Mouse (Mus musculus) forebrain, embryonic 10.5 days (tissue): ENCODE data around the gene Tmem115. TPM values are rescaled to one million over a fixed set of nuclear protein-coding genes. Genes with fewer than 3 reads are reported as not detected.

Source experiments
- DNase-seq: peaks from one replicate; pipeline ENCODE4 v3.0.0-alpha.2; 2017; ENCODE audit warnings: low spot score; ENCODE audit errors: extremely low spot score
- H3K27ac ChIP-seq: fragments of 300-500 bp; sonication (generic); 2 replicates; pipeline ENCODE4 v1.5.1; 2016; ENCODE audit warnings: mild to moderate bottlenecking
- H3K27me3 ChIP-seq: fragments of 300-500 bp; sonication (generic); 2 replicates; pipeline ENCODE4 v1.6.1; 2016; ENCODE audit warnings: mild to moderate bottlenecking; ENCODE audit not compliant: poor library complexity, severe bottlenecking
- H3K36me3 ChIP-seq: fragments of 300-500 bp; sonication (generic); replicated peaks from 2 replicates; pipeline ENCODE4 v1.6.1; 2016; ENCODE audit warnings: mild to moderate bottlenecking, moderate library complexity
- H3K4me1 ChIP-seq: fragments of 300-500 bp; sonication (generic); 2 replicates; pipeline ENCODE4 v1.6.1; 2016
- H3K4me3 ChIP-seq: fragments of 300-500 bp; sonication (generic); 2 replicates; pipeline ENCODE4 v1.5.1; 2016; ENCODE audit warnings: mild to moderate bottlenecking, moderate library complexity
- H3K9me3 ChIP-seq: fragments of 300-500 bp; sonication (generic); 2 replicates; pipeline ENCODE4 v1.6.1; 2016; ENCODE audit warnings: mild to moderate bottlenecking, moderate library complexity
- WGBS: fragments of 180-500 bp; shearing (Covaris S2); methylation state at CpG from one replicate; pipeline ENCODE4 v1.1.7; 2016; 5-methylcytosine and 5-hydroxymethylcytosine counted together
- polyA plus RNA-seq: library from polyadenylated mRNA; unstranded; fragments of >200 nt; fragmentation: Nextera tagmentation; extraction: Ambion mirVana; gene quantifications from 2 replicates; pipeline ENCODE4 v1.2.1, GENCODE M21; 2016

The Tmem115 gene
- 33.0 and 35.8 TPM in 2 replicates for polyA plus RNA-seq

- Histone ChIP-seq H3K27me3 (peaks cover 6% of the 10 kb centered on the region; the same call in 1 of the 2 replicates), H3K27ac (peak within 1 kb of the TSS; percentile 88), H3K4me3 (peak within 1 kb of the TSS; percentile 72), H3K9me3 (no peaks in the 10 kb centered on the region), H3K4me1 (peaks cover 43% of the 10 kb centered on the region), H3K36me3 (peaks cover 25% of the 10 kb centered on the region)
- WGBS, result under 1% methylated on average over 48 of the region's 48 CpGs
- DNase-seq, result peak; percentile 93
Observed at GRCm38 (mm10) chr9:107533791-107534407, at the start of gene Tmem115. Tmem115 (plus strand) TSS chr9:107533945.

GRCm38 (mm10) chr9:107484302-107484701 is 49.4 kb upstream of the Tmem115 start:
- no peaks in the 10 kb centered on the region for H3K36me3 ChIP-seq
- H3K9me3 ChIP-seq, result no peaks in the 10 kb centered on the region
- H3K27me3 ChIP-seq, result no peaks in the 10 kb centered on the region
- WGBS, result 87% methylated on average over 17 of the region's 17 CpGs
- peaks cover 68% of the 10 kb centered on the region for H3K4me1 ChIP-seq
- no peak overlapping the region for H3K4me3 ChIP-seq
- peak overlapping the region; percentile 69 for H3K27ac ChIP-seq
- no peak for DNase-seq

GRCm38 (mm10) chr9:107484766-107485165 is 49.0 kb upstream of the Tmem115 start:
- no peaks in the 10 kb centered on the region for H3K36me3 ChIP-seq
- WGBS, result 88% methylated on average over 6 of the region's 6 CpGs

GRCm38 (mm10) chr9:107486086-107486485 is 47.7 kb upstream of the Tmem115 start:
- Histone ChIP-seq H3K4me1 (peaks cover 60% of the 10 kb centered on the region), H3K4me3 (no peak overlapping the region), H3K9me3 (no peaks in the 10 kb centered on the region), H3K27me3 (no peaks in the 10 kb centered on the region), H3K36me3 (no peaks in the 10 kb centered on the region), H3K27ac (peak overlapping the region; percentile 69; the same call in 1 of the 2 replicates)
- 54% methylated on average over 10 of the region's 10 CpGs for WGBS
- DNase-seq, result no peak

More at GRCm38 (mm10) chr9:107484766-107485165, 49.0 kb upstream of the Tmem115 start:
- Histone ChIP-seq H3K4me1 (peaks cover 63% of the 10 kb centered on the region), H3K27me3 (no peaks in the 10 kb centered on the region), H3K9me3 (no peaks in the 10 kb centered on the region), H3K27ac (peak overlapping the region; percentile 69), H3K4me3 (no peak overlapping the region)
- no peak for DNase-seq

DNA sequence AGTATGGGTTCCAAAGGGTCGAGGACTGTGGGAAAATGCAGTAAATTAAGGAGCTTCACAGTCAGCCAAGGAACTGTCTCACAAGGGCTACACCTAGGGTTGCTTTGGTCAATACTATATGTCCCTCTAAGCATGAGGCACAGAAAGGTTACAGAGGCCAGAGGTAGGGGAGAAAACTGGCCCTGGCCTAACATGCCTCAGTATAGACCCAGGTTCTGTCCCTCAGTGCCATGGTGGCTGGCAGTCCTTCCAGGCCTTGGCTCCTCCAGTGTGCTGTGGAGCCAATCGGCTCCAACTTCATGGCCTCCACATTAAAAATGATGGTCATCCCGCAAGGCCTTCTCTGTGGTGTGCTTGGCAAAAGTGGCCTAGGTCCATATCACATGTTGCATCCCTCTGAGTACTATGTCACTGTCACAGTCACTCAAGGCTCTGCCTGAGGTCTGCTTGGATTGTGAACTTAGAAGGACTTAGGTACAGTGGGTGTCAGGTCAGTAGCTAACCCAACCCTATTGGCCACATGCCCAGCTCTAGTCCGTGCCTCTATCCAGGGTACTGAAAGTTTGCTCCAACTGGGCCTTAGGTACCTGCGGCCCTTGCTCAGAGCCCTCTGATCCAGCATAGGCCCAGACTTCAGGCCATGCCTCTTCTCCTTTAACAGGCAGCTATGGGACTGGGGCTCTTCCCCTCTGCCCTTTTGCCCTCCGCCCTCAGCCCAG is 47.1 kb upstream of the Tmem115 start:
- DNase-seq, result no peak
- H3K4me3 ChIP-seq, result no peak overlapping the region
- peak overlapping the region; percentile 69 for H3K27ac ChIP-seq
- WGBS, result 76% methylated on average over 6 of the region's 6 CpGs
- H3K9me3 ChIP-seq, result no peaks in the 10 kb centered on the region
- H3K4me1 ChIP-seq, result peaks cover 54% of the 10 kb centered on the region
- H3K36me3 ChIP-seq, result no peaks in the 10 kb centered on the region
- H3K27me3 ChIP-seq, result no peaks in the 10 kb centered on the region

DNA sequence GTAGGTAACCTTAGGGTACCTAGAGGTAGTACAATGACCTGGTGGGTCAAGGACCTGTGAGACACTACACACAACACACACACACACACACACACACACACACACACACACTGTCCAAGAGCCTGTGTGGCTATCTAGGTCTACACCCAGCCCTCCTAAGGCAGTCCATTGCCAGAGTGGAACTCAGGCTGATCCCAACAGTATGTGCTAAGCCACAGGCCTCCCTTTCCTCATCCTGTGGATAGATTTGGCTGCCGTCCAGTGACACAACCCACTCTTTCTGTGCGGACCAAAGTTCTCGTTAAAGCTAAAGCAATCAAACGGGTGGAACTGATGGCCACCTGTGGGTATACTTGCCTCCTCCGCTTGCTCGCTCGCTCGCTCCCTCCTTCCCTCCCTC is 43.6 kb upstream of the Tmem115 start:
- no peaks in the 10 kb centered on the region for H3K9me3 ChIP-seq
- H3K4me3 ChIP-seq, result peak overlapping the region; percentile 22
- peaks cover 65% of the 10 kb centered on the region for H3K4me1 ChIP-seq
- H3K36me3 ChIP-seq, result no peaks in the 10 kb centered on the region
- WGBS, result 72% methylated on average over 8 of the region's 8 CpGs
- peak overlapping the region; percentile 44 for H3K27ac ChIP-seq
- peaks cover 10% of the 10 kb centered on the region for H3K27me3 ChIP-seq
- DNase-seq, result no peak

DNA sequence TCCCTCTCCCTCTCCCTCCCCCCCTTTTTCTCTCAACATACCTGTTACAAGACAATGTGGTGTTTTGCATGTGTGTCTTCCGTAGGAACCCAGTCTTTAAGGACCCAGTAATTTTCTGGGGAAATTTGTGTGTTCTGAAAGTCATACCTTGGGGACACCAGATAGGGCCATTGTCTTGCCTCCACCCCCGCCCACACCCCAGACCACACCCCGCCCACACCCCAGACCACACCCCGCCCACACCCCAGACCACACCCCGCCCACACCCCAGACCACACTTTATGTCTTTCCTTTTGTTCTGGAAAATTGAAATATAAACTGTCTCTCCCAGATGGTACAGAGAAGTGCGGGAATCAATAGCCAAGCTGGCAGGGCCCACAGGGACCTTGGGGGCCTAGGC is 43.1 kb upstream of the Tmem115 start:
- peaks cover 62% of the 10 kb centered on the region for H3K4me1 ChIP-seq
- 72% methylated on average over 6 of the region's 6 CpGs for WGBS
- H3K4me3 ChIP-seq, result peak overlapping the region; percentile 22; the same call in 1 of the 2 replicates
- H3K36me3 ChIP-seq, result no peaks in the 10 kb centered on the region
- peaks cover 13% of the 10 kb centered on the region for H3K27me3 ChIP-seq
- no peaks in the 10 kb centered on the region for H3K9me3 ChIP-seq
- DNase-seq, result no peak
- H3K27ac ChIP-seq, result peak overlapping the region; percentile 44; the same call in 1 of the 2 replicates

DNA sequence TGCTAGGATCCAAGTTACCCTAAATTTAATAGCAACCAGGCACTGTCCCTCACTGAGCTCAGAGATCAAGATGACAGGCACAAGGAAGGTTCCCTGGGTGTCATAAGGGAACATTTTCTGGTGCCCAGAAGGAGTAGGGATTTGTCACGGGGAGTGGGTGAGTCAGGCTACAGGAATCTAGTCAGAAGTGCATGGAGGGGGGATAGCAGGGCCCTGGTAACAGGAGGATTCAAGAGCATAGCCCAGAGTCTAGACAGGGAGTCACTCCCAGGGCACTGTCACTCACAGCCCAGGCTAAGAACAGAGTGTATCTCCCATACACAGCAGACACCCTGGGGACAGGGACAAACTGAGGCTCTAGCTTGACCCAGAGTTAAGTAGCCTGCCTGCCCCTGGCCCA is 40.2 kb upstream of the Tmem115 start:
- H3K4me3 ChIP-seq, result no peak overlapping the region
- no peaks in the 10 kb centered on the region for H3K9me3 ChIP-seq
- WGBS, result 58% methylated on average over 1 of the region's 1 CpGs
- peaks cover 13% of the 10 kb centered on the region for H3K27me3 ChIP-seq
- peaks cover 5% of the 10 kb centered on the region for H3K36me3 ChIP-seq
- H3K4me1 ChIP-seq, result peaks cover 49% of the 10 kb centered on the region
- DNase-seq, result no peak
- H3K27ac ChIP-seq, result peak overlapping the region; percentile 73

DNA sequence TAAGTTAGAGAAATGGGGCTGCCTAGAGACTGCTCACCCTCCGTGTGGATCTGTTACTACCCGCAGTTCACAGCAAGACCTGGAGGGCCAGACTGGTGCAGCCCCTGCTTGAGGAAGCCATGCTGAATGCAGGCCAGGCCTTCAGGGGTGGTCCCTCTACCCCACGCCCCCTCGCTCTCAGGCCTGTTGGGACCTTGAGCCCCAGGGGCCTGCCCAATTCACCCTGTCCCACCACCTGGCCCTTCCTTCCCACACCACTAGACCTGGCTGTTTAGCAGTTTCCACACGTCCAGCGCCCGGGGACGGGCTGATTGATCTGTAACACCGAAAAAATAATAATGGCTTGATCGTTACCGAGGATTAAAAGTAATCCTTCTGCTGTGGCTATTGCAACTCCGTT is 39.5 kb upstream of the Tmem115 start:
- H3K4me3 ChIP-seq, result no peak overlapping the region
- H3K4me1 ChIP-seq, result peaks cover 49% of the 10 kb centered on the region
- peaks cover 5% of the 10 kb centered on the region for H3K36me3 ChIP-seq
- no peaks in the 10 kb centered on the region for H3K9me3 ChIP-seq
- H3K27me3 ChIP-seq, result peaks cover 13% of the 10 kb centered on the region
- H3K27ac ChIP-seq, result peak overlapping the region; percentile 73
- 30% methylated on average over 12 of the region's 12 CpGs for WGBS
- DNase-seq, result peak; percentile 34

DNA sequence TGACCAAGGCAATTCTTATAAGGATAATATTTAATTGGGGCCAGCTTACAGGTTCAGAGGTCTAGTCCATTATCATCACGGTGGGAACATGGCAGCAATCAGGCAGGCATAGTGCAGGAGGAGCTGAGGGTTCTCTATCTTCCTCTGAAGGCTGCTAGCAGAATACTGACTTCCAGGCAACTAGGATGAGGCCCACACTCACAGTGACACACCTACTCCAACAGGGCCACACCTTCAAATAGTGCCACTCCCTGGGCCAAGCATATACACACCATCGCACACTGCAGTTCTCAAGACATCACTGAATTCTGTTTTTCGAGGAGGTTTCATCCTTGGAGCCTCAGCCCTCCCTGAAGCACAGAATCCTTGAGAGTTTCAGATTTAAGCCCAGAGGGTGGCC is 37.4 kb upstream of the Tmem115 start:
- peaks cover 13% of the 10 kb centered on the region for H3K27me3 ChIP-seq
- whole genome bisulfite sequencing, result 87% methylated on average over 3 of the region's 3 CpGs
- H3K4me1 ChIP-seq, result peaks cover 39% of the 10 kb centered on the region
- no peak for DNase-seq
- H3K4me3 ChIP-seq, result no peak overlapping the region
- H3K27ac ChIP-seq, result no peak overlapping the region
- no peaks in the 10 kb centered on the region for H3K9me3 ChIP-seq
- H3K36me3 ChIP-seq, result peaks cover 5% of the 10 kb centered on the region

DNA sequence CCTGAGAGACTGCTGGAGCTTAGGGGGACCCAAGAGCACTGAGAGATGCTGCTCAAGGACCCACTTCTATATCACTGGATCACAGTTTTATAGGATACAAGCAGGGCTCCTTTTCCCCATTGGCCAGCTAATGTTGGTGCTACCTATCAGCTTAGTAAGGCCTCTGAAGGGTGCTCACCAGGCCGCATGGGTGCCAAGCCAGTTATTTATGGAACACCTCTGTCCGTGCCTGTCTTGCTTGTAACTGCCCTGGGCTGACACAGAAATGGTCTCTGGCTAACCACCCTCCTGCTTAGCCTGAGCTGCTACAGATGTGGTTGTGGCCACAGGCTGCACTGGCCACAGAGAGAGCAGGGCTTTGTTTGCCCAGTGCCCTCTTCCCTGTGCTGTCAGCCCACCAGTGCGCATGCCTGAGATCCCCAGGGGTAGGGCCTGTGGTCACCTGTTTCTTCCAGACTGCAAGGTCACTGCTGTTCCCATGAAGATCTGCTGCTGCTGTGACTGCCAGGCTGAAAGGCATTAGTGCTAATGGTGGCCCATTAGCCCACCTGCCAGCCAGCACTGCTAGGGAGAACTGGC is 32.9 kb upstream of the Tmem115 start:
- WGBS, result 96% methylated on average over 3 of the region's 3 CpGs

DNA sequence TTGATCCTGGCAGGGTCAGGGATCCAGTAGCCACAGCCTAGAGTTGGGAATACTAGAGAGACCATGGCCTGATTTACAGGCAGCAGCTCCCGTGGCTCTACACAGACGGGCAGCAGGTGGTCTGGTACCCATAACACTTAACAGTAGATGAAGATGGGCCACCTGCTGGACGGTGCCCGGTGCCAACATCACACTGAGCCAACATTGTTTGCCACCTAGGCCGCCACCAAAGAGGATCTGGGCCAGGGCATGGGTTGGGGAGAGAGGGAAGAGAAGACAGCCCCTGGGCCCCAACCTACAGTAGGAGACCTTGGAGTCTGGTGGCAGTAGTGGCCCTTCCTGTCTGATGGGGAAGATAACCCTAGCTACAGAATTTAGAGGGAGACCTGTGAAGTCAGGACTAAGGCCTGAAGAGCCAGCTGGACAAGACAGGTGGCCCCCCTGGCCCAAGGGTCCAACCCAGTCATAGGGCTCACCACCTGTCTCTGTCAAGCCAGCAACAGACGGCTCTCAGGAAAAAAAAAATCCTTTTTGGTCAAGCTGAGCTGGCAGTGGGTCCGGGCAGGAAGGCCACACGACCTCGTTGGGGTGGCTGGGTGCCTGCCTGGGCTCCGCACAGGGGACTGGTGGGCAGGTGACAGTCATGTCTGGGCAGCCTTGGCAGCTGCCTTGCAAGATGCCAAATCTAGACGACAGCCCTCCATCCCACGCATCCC is 31.5 kb upstream of the Tmem115 start:
- peaks cover 17% of the 10 kb centered on the region for H3K4me1 ChIP-seq
- 91% methylated on average over 12 of the region's 12 CpGs for WGBS
- DNase-seq, result no peak
- H3K27me3 ChIP-seq, result 0 out of 2 replicates have a peak, but pooled peaks cover 2% of the 10 kb centered on the region
- H3K27ac ChIP-seq, result no peak overlapping the region
- no peak overlapping the region for H3K4me3 ChIP-seq
- no peaks in the 10 kb centered on the region for H3K9me3 ChIP-seq
- H3K36me3 ChIP-seq, result peaks cover 5% of the 10 kb centered on the region

More for the DNA sequence above, 32.9 kb upstream of the Tmem115 start:
- no peak overlapping the region for H3K4me3 ChIP-seq
- H3K27ac ChIP-seq, result 0 out of 2 replicates have a peak overlapping the region, but pooled peaks have one; percentile 9
- H3K9me3 ChIP-seq, result no peaks in the 10 kb centered on the region
- peaks cover 19% of the 10 kb centered on the region for H3K4me1 ChIP-seq
- H3K36me3 ChIP-seq, result peaks cover 5% of the 10 kb centered on the region
- H3K27me3 ChIP-seq, result no peaks in the 10 kb centered on the region
- no peak for DNase-seq
